Mouse (Mus musculus) C2C12 (cell line): ENCODE results near the gene Madd. TPM values are rescaled to one million over a fixed set of nuclear protein-coding genes. Genes with fewer than 3 reads are reported as not detected.

Source experiments
- H3K27me3 ChIP-seq: one replicate; pipeline ENCODE4 v1.6.1; 2011; ENCODE audit not compliant: control insufficient read depth, insufficient read depth, insufficient read length
- H3K36me3 ChIP-seq: one replicate; pipeline ENCODE4 v1.6.1; 2011; ENCODE audit not compliant: control insufficient read depth, insufficient read depth
- H3K4me3 ChIP-seq: one replicate; pipeline ENCODE4 v1.5.1; 2011; ENCODE audit warnings: mild to moderate bottlenecking, control low read depth; ENCODE audit not compliant: poor library complexity, insufficient read depth, severe bottlenecking
- H3K79me2 ChIP-seq: one replicate; pipeline ENCODE4 v1.6.1; 2011; ENCODE audit not compliant: control insufficient read depth, insufficient read depth
- H3K79me3 ChIP-seq: one replicate; pipeline ENCODE4 v1.6.1; 2011; ENCODE audit warnings: low read depth, control low read depth
- H3ac ChIP-seq: one replicate; pipeline ENCODE3; 2011; ENCODE audit warnings: low read depth; ENCODE audit not compliant: control insufficient read depth, insufficient read length
- CEBPB ChIP-seq: IDR thresholded peaks from one replicate; pipeline ENCODE4 v1.6.1; 2011; ENCODE audit warnings: low read depth, mild to moderate bottlenecking, control low read depth, moderate library complexity
- CTCF ChIP-seq: IDR thresholded peaks from one replicate; pipeline ENCODE4 v1.5.1; 2011; ENCODE audit not compliant: control insufficient read depth, insufficient read depth, insufficient read length
- FOSL1 ChIP-seq: IDR thresholded peaks from one replicate; pipeline ENCODE4 v1.8.0; 2011; ENCODE audit warnings: mild to moderate bottlenecking, low read length; ENCODE audit not compliant: poor library complexity, insufficient read depth, severe bottlenecking
- MAX ChIP-seq: IDR thresholded peaks from one replicate; pipeline ENCODE4 v1.6.1; 2011; ENCODE audit warnings: mild to moderate bottlenecking, control low read depth
- MYOD1 ChIP-seq: IDR thresholded peaks from one replicate; pipeline ENCODE4 v1.6.1; 2011; ENCODE audit warnings: low read depth; ENCODE audit not compliant: control insufficient read depth, insufficient read length
- MYOG ChIP-seq: IDR thresholded peaks from one replicate; pipeline ENCODE4 v1.6.1; 2011; ENCODE audit not compliant: control insufficient read depth, insufficient read length; ENCODE audit errors: extremely low read depth
- USF1 ChIP-seq: IDR thresholded peaks from one replicate; pipeline ENCODE4 v1.6.1; 2011; ENCODE audit warnings: low read depth, mild to moderate bottlenecking, control low read depth, moderate library complexity
- polyA plus RNA-seq: library from polyadenylated mRNA; unstranded; fragments of >200 nt; fragmentation: generic; extraction: Trizol; gene quantifications from one replicate; pipeline ENCODE4 v1.2.1, GENCODE M21; 2012; ENCODE audit warnings: missing spikeins

Madd gene
- polyA plus RNA-seq, 1 experiment: 4.9 TPM

GRCm38 (mm10) chr2:91157002-91157752 lies 26.5 kb downstream of the Madd start:
- Histone ChIP-seq H3K4me3 (no peak overlapping the region), H3K36me3 (peaks cover 37% of the 10 kb centered on the region), H3K79me3 (no peaks in the 10 kb centered on the region), H3ac (no peak overlapping the region), H3K27me3 (no peaks in the 10 kb centered on the region), H3K79me2 (no peaks in the 10 kb centered on the region)
- TF ChIP-seq MYOD1 (no peak), FOSL1 (no peak), MYOG (no peak), MAX (no peak), USF1 (no peak), CEBPB (no peak), CTCF (no peak)

DNA sequence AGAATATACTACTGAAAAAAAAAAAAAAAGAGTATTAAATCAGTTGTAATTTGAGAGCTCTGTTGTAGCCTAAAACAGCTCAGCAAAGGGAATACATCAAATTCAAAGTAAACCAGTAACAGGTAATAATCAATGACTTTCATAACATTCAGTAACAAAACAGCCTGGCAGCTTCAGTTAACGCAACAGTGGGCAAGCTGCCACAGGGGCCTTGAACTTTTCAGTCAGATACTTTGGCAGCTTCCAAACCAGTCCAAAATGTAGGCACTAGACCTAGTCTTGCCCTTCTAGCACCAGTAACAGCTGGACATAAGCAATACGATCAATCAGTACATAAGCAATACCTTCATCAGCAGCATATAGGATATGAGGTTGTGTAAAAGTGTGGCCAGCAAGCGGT lies 29.5 kb downstream of the Madd start:
- no peaks in the 10 kb centered on the region for H3K27me3 ChIP-seq
- H3K4me3 ChIP-seq: no peak overlapping the region
- no peaks in the 10 kb centered on the region for H3K79me2 ChIP-seq
- no peaks in the 10 kb centered on the region for H3K79me3 ChIP-seq
- H3K36me3 ChIP-seq: peaks cover 34% of the 10 kb centered on the region
- H3ac ChIP-seq: no peak overlapping the region
- TF ChIP-seq FOSL1 (no peak), USF1 (no peak), CTCF (no peak), MYOD1 (no peak), MAX (no peak), CEBPB (no peak), MYOG (no peak)

- peaks cover 34% of the 10 kb centered on the region for H3K36me3 ChIP-seq
- TF ChIP-seq USF1 (no peak), CTCF (no peak), MYOG (no peak), CEBPB (no peak), FOSL1 (no peak), MAX (no peak), MYOD1 (no peak)
- H3ac ChIP-seq: no peak overlapping the region
- H3K27me3 ChIP-seq: no peaks in the 10 kb centered on the region
- no peaks in the 10 kb centered on the region for H3K79me2 ChIP-seq
- H3K4me3 ChIP-seq: no peak overlapping the region
- H3K79me3 ChIP-seq: no peaks in the 10 kb centered on the region
These were observed 30.7 kb downstream of the Madd start for GRCm38 (mm10) chr2:91152885-91153377.

DNA sequence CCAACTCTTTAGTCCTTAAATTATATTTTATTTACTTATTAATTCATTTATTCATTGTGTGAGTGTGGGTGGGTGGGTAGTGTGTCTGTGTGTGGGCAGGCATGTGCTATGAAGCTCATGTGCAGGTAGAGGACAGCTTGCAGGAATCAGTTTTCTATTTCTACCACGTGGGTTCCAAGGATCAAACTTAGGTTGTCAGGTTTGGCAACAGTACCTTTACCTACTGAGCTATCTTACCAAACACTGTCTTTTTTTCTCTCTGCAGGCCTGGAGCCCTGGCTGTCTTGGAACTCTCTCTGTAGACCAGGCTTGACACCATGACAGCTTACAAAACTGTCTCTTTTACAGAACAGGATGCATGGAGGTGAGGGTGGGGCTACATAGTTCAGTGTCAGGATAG lies 32.3 kb downstream of the Madd start:
- H3ac ChIP-seq: no peak overlapping the region
- no peaks in the 10 kb centered on the region for H3K79me3 ChIP-seq
- TF ChIP-seq CTCF: no peak
- TF ChIP-seq CEBPB: no peak
- TF ChIP-seq FOSL1: no peak
- TF ChIP-seq MYOD1: no peak
- TF ChIP-seq MYOG: no peak
- no peak for TF ChIP-seq MAX
- no peak for TF ChIP-seq USF1
- no peaks in the 10 kb centered on the region for H3K27me3 ChIP-seq
- H3K4me3 ChIP-seq: no peak overlapping the region
- H3K79me2 ChIP-seq: no peaks in the 10 kb centered on the region
- peaks cover 33% of the 10 kb centered on the region for H3K36me3 ChIP-seq

DNA sequence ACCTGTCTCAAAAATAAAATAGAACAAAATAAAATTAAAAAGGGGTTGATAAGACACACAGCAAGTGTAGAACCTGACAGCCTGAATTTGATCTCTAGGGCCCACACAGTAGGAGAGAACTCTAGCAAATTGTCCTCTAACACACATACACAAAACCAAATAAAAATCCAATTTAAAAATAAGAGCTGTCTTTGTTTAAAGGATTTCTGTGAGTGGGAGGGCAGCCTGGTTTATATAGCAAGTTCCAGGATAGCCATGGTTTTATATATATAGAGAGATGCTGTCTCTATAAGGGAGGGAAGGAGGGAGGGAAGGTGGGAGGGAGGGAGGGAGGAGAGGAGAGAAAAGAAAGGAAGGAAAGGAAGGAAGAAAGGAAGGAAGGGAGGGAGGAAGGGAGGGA lies 35.5 kb downstream of the Madd start:
- Histone ChIP-seq H3K27me3 (no peaks in the 10 kb centered on the region), H3K79me3 (no peaks in the 10 kb centered on the region), H3K36me3 (peaks cover 21% of the 10 kb centered on the region), H3ac (no peak overlapping the region), H3K79me2 (no peaks in the 10 kb centered on the region), H3K4me3 (no peak overlapping the region)
- TF ChIP-seq USF1: no peak
- TF ChIP-seq FOSL1: no peak
- no peak for TF ChIP-seq MAX
- no peak for TF ChIP-seq MYOD1
- no peak for TF ChIP-seq CEBPB
- no peak for TF ChIP-seq MYOG
- no peak for TF ChIP-seq CTCF
